Mouse (Mus musculus): ENCODE data around the gene R3hdm4.

DNA sequence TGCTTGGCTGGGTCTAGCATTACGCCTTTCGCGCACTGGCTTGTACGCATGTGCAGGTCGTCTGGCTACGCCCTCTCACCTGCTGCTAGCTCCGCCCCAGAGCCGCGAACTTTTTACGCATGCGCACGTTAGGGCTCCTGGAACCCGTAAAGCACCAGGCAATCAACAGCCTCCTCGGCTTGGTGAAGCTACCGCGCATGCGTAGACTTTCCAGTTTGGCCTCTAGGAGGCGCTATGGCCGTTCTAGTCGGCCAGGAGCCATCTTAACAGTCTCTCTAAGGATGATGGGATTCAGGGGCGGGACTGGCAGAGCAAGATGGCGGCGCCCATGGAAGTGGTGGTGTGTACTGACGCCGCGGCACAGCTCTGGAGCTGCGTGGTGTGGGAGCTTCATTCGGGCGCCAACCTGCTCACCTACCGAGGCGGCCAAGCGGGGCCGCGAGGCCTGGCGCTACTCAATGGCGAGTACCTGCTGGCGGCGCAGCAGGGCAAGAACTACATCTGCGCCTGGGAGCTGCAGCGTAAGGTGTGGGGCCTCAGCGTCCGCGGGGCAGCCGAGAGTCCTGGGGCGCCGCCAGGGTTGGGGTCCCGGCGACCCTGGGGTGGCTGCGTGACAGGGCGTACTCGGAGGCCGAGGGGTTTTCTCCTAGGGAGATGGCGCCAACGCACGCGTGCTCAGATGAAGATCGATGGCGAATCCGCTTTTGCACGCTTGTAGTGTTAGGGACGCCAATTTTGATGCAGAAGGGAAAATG lies 39.0 kb upstream of the R3hdm4 start, which contains the start of gene Wdr18:
- peak; percentile 37; the same call in 1 of the 2 replicates for TF ChIP-seq POLR2A (IDR thresholded peaks at IDR 0.05; ENCODE audit: extremely low read depth, insufficient read depth, low read length)
- TF ChIP-seq CTCF (IDR thresholded peaks at IDR 0.05; ENCODE audit: low read depth, low read length), result peak; percentile 97

Measured in liver, adult 2 months (tissue).